Mouse (Mus musculus): ENCODE results near the gene Kcnk12. TPM values are rescaled to one million over a fixed set of nuclear protein-coding genes. Genes with fewer than 3 reads are reported as not detected.

Gene Kcnk12
- total RNA-seq, 4 experiments from 2014 or later = not detected

GRCm38 (mm10) chr17:87724727-87725126, 73.1 kb downstream of the Kcnk12 start:
- no peak for DNase-seq (ENCODE audit: low spot score in 2 of 2)

GRCm38 (mm10) chr17:87700101-87700500, 97.7 kb downstream of the Kcnk12 start:
- no peak for DNase-seq (ENCODE audit: low spot score in 2 of 2)

- no peak for DNase-seq (ENCODE audit: low spot score in 2 of 2)
Observed at GRCm38 (mm10) chr17:87698996-87699765, 98.6 kb downstream of the Kcnk12 start.

- no peak for DNase-seq (ENCODE audit: low spot score in 2 of 2)
Observed at GRCm38 (mm10) chr17:87696814-87697213, 101.0 kb downstream of the Kcnk12 start.

- no peak for DNase-seq (ENCODE audit: low spot score in 2 of 2)
Observed at GRCm38 (mm10) chr17:87695874-87696465, 101.8 kb downstream of the Kcnk12 start.

Other genes with a start within 250 kb of the Kcnk12 start
- gene Epcam, start 162.0 kb downstream of the Kcnk12 start, total RNA-seq (2022) = not detected
- gene Msh2, start 125.7 kb downstream of the Kcnk12 start, total RNA-seq (2022) = 10 to 100 TPM in 3 of 4 experiments, 1 to 10 TPM in 1; 9.7 to 14.3 (median 12.0) TPM
- gene Rpl36-ps4, start 123.0 kb upstream of the Kcnk12 start, total RNA-seq (2022) = not detected
- gene Msh6, start 177.1 kb upstream of the Kcnk12 start, total RNA-seq (2022) = 1 to 10 TPM; 3.5 to 4.7 (median 4.2) TPM